21 mouse cellular contexts compared by ENCODE assay signal in genomic region chr19:35949888-35950287, GRCm38 (mm10).
DNase-seq lines count a peak whose midpoint lies in the region; ATAC-seq and TF ChIP-seq lines count a peak whose summit lies in the region.
"Had no signal": no experiment of that assay in that cellular context is flagged by ENCODE, and none has a peak within 500 bp of the region (broad histone marks: within the 10 kb centered on the region; RNA-seq: fewer than 3 reads in every experiment).

No protein-coding gene starts in this region.

- TF ChIP-seq CTCF in forebrain, postnatal 0 days (IDR thresholded peaks at IDR 0.05; ENCODE audit: low read depth): no peak
- no peak for TF ChIP-seq CTCF in midbrain, postnatal 0 days (IDR thresholded peaks at IDR 0.05)
- no peak for TF ChIP-seq CTCF in brain, embryonic 14.5 days (IDR thresholded peaks at IDR 0.05; ENCODE audit: borderline replicate concordance, extremely low read depth, insufficient read depth, insufficient read length)

- ATAC-seq in forebrain, embryonic 14.5 days: peak; percentile 85
- ATAC-seq in forebrain, postnatal 0 days: no peak
- ATAC-seq in midbrain, postnatal 0 days (ENCODE audit: low FRiP score): no peak

- no peaks in the 10 kb centered on the region for H3K9me3 ChIP-seq in forebrain, embryonic 14.5 days (replicated peaks; ENCODE audit: control insufficient read depth, low read length)
- H3K9me3 ChIP-seq in forebrain, postnatal 0 days (ENCODE audit: low read length): no peaks in the 10 kb centered on the region
- no peaks in the 10 kb centered on the region for H3K9me3 ChIP-seq in midbrain, postnatal 0 days (ENCODE audit: low read length)
- no peaks in the 10 kb centered on the region for H3K9me3 ChIP-seq in midbrain, embryonic 10.5 days (replicated peaks)
- H3K9me3 ChIP-seq: heart, embryonic 15.5 days; stomach, embryonic 15.5 days had no signal

- no peaks in the 10 kb centered on the region for H3K4me1 ChIP-seq in forebrain, embryonic 14.5 days (ENCODE audit: control insufficient read depth, insufficient read depth, low read length)
- no peaks in the 10 kb centered on the region for H3K4me1 ChIP-seq in forebrain, postnatal 0 days (ENCODE audit: insufficient read depth)
- H3K4me1 ChIP-seq in midbrain, postnatal 0 days (ENCODE audit: insufficient read depth, low read length): no peaks in the 10 kb centered on the region
- no peaks in the 10 kb centered on the region for H3K4me1 ChIP-seq in midbrain, embryonic 10.5 days
- H3K4me1 ChIP-seq: heart, embryonic 15.5 days; megakaryocyte, embryonic 14.5 days; stomach, embryonic 15.5 days had no signal

- no peak overlapping the region for H3K4me3 ChIP-seq in forebrain, embryonic 14.5 days (ENCODE audit: low read depth, low read length)
- H3K4me3 ChIP-seq in forebrain, postnatal 0 days (ENCODE audit: low read depth, low read length): no peak overlapping the region
- H3K4me3 ChIP-seq in midbrain, postnatal 0 days (ENCODE audit: low read depth, low read length): no peak overlapping the region
- no peak overlapping the region for H3K4me3 ChIP-seq in midbrain, embryonic 10.5 days
- H3K4me3 ChIP-seq: heart, embryonic 15.5 days; layer of hippocampus, adult 2 months; megakaryocyte, embryonic 14.5 days; stomach, embryonic 15.5 days had no signal

- 17% methylated on average over 1 of the region's 1 CpGs for WGBS in forebrain, embryonic 14.5 days
- 15% methylated on average over 1 of the region's 1 CpGs for WGBS in forebrain, postnatal 0 days
- WGBS in midbrain, postnatal 0 days: 49% methylated on average over 1 of the region's 1 CpGs
- 65% methylated on average over 1 of the region's 1 CpGs for WGBS in midbrain, embryonic 10.5 days

- no peak overlapping the region for H3K9ac ChIP-seq in forebrain, embryonic 14.5 days (ENCODE audit: low read length)
- no peak overlapping the region for H3K9ac ChIP-seq in forebrain, postnatal 0 days
- H3K9ac ChIP-seq in midbrain, postnatal 0 days (replicated peaks; ENCODE audit: low read length, poor library complexity, severe bottlenecking): no peak overlapping the region
- H3K9ac ChIP-seq: heart, embryonic 15.5 days; stomach, embryonic 15.5 days had no signal

- intact Hi-C loops in left cerebral cortex, postnatal 4 days (cut with DNase I): no loop called here

- no peak overlapping the region for H3K27ac ChIP-seq in forebrain, embryonic 14.5 days (ENCODE audit: low read depth, low read length)
- no peak overlapping the region for H3K27ac ChIP-seq in forebrain, postnatal 0 days (ENCODE audit: low read depth, low read length)
- H3K27ac ChIP-seq in midbrain, postnatal 0 days (ENCODE audit: low read depth, low read length): no peak overlapping the region
- no peak overlapping the region for H3K27ac ChIP-seq in midbrain, embryonic 10.5 days (replicated peaks)
- H3K27ac ChIP-seq: heart, embryonic 15.5 days; layer of hippocampus, adult 2 months; stomach, embryonic 15.5 days had no signal

- DNase-seq in forebrain, embryonic 14.5 days (ENCODE audit: low spot score): peak; percentile 83
- DNase-seq in forebrain, postnatal 0 days: no peak
- DNase-seq in left cerebral cortex, postnatal 4 days: peak; percentile 37
- DNase-seq in left cerebral cortex, adult 18-20 months (ENCODE audit: low spot score in 2 of 2): no peak
- peak; percentile 51 for DNase-seq in midbrain, postnatal 0 days (ENCODE audit: low spot score)
- DNase-seq in midbrain, embryonic 10.5 days (ENCODE audit: low spot score): no peak
- DNase-seq in brain, embryonic 14.5 days (ENCODE audit: low read depth): peak; percentile 87
- DNase-seq in spleen, adult 18-20 months: no peak
- DNase-seq: adrenal gland, adult 2 months; B cell, adult 2 months; cerebellum, adult 9-11 months; embryo, embryonic 11 days; gastrocnemius, postnatal 36 days; heart, postnatal 4 days; liver; thymus, adult 18-20 months; thymus, postnatal 4 days had no signal

- H3K36me3 ChIP-seq in forebrain, embryonic 14.5 days (ENCODE audit: control insufficient read depth, insufficient read depth, low read length): no peaks in the 10 kb centered on the region
- no peaks in the 10 kb centered on the region for H3K36me3 ChIP-seq in forebrain, postnatal 0 days (ENCODE audit: insufficient read depth)
- no peaks in the 10 kb centered on the region for H3K36me3 ChIP-seq in midbrain, postnatal 0 days (ENCODE audit: insufficient read depth, low read length)
- no peaks in the 10 kb centered on the region for H3K36me3 ChIP-seq in midbrain, embryonic 10.5 days
- H3K36me3 ChIP-seq: heart, embryonic 15.5 days; stomach, embryonic 15.5 days had no signal

- no peak overlapping the region for H3K4me2 ChIP-seq in forebrain, embryonic 14.5 days (ENCODE audit: low read length)
- H3K4me2 ChIP-seq in forebrain, postnatal 0 days (ENCODE audit: low read depth): no peak overlapping the region
- H3K4me2 ChIP-seq in midbrain, postnatal 0 days (ENCODE audit: low read depth, low read length, poor library complexity, severe bottlenecking): no peak overlapping the region
- H3K4me2 ChIP-seq: heart, embryonic 15.5 days; stomach, embryonic 15.5 days had no signal

- no peak for TF ChIP-seq POLR2A in brain, embryonic 14.5 days (IDR thresholded peaks at IDR 0.05; ENCODE audit: borderline replicate concordance, extremely low read depth, insufficient read depth, insufficient read length, poor library complexity, severe bottlenecking)

- no peaks in the 10 kb centered on the region for H3K27me3 ChIP-seq in forebrain, embryonic 14.5 days (replicated peaks; ENCODE audit: control insufficient read depth, insufficient read depth, low read length)
- H3K27me3 ChIP-seq in forebrain, postnatal 0 days (ENCODE audit: insufficient read depth, low read length): no peaks in the 10 kb centered on the region
- no peaks in the 10 kb centered on the region for H3K27me3 ChIP-seq in midbrain, postnatal 0 days (ENCODE audit: insufficient read depth, low read length)
- no peaks in the 10 kb centered on the region for H3K27me3 ChIP-seq in midbrain, embryonic 10.5 days (ENCODE audit: low read depth, poor library complexity, severe bottlenecking)
- H3K27me3 ChIP-seq: heart, embryonic 15.5 days; megakaryocyte, embryonic 14.5 days; stomach, embryonic 15.5 days had no signal

Comparison
In these comparisons a context has a peak if more than half of its experiments do, and no peak if none do; other contexts are left out.
1. DNase-seq: peak in forebrain, embryonic 14.5 days (single experiment), left cerebral cortex, postnatal 4 days (single experiment), midbrain, postnatal 0 days (single experiment) and brain, embryonic 14.5 days (single experiment); none in forebrain, postnatal 0 days (single experiment), left cerebral cortex, adult 18-20 months (0 of 2), midbrain, embryonic 10.5 days (single experiment) and spleen, adult 18-20 months (0 of 2).